Mouse (Mus musculus) cerebellum, adult 9-10 months (tissue): ENCODE measurements at regions not wholly inside any gene's neighbourhood (a gene's known extent, or its start where the extent isn't known, plus 50 kb on each side); places are given as distances from the start of the nearest gene placed in this dataset.

ENCODE experiments used
- DNase-seq: peaks from one replicate; pipeline ENCODE4 v3.0.0; 2022

- DNase-seq, result no peak
These were observed 245.0 kb upstream of the Habp2 start for GRCm38 (mm10) chr19:56041930-56042329.

GRCm38 (mm10) chr19:56046784-56047390, 240.1 kb upstream of the Habp2 start:
- DNase-seq, result no peak

DNA sequence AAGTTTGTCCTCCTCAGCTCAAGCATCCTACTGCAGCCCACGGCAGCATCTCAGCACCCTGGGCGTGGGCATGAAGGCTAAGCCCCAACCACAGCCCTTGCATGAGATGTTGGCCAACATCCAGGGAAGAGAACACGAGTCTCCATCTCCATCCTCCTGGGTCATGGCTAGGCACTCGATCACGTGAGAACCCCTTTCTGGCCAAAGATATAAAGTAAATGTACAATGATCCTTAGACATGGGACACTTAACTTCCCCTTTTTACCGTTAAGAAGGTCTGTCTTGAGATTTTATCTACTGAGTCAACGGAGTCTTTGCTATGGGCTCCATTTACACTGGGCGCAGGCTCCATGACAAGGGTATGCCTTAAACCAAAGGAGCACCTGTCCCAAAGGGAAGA, 232.8 kb upstream of the Habp2 start:
- DNase-seq, result no peak

DNA sequence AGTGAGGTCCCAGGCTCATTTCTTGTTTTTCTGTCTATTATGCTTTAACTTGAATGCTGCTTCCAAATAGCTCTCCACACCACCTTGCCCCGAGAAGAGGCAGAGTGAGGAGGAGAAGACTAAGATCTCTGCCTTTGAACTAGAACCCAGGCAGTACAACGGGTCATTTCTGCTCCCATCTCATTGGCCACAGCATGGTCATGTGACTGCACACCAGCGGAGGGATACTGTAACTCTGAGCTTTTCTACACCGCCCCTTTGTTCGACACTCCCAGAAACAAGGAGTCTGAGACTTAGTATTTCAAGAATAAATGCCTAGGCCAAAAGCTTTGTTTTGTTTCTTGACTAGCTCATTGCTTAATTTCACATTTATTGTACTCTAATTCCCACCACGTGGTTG, 230.5 kb upstream of the Habp2 start:
- no peak for DNase-seq

DNA sequence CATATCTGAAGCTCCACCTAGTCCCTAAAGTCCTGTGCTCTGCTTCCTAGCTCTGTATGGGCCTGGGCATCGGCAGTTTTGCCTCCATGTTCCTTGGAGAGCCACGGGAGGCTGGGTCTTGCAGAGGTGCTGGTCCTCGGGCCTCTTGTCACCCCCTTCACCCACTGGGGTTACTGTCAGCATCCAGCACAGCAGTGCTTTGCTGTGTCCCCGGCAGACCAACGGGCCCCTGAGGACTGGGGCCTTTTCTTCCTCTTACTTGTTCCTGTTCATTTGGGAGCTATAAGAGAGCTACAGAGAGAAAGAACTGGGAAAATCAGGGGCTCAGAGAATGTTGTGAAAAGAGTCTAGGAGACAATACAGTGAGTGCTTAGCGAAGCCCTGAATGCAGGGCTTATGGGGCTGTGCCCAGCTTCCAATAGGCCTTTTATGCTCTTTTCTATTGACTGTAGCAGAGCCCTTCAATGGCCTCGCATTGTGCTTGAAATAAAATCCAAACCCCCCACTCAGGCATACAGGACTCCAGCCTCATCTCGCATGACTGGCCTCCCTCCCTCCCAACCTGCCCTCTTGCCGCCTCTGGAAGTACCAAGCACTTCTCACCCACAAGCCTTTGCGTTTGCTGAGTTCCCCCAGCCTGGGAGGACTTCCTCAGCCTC, 224.9 kb upstream of the Habp2 start:
- no peak for DNase-seq

DNA sequence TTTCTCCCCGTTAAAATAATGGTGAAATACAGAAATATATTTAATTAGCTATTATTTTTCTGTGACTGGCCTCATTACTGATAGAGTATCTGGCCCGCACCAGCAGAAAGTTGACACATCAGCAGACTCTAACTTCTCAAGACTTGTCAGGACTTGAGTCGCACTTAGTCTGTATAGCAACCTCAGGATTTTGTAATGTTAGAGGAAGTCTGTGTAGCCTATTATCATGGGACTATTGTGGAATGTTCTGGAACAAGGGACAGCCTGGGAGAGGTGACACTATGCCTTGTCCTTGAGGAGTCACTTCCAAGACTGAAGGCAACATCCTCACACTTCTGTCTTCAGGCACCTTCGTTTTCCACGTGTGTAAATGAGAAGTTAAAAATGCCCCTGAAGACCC, 223.8 kb upstream of the Habp2 start:
- DNase-seq, result no peak

DNA sequence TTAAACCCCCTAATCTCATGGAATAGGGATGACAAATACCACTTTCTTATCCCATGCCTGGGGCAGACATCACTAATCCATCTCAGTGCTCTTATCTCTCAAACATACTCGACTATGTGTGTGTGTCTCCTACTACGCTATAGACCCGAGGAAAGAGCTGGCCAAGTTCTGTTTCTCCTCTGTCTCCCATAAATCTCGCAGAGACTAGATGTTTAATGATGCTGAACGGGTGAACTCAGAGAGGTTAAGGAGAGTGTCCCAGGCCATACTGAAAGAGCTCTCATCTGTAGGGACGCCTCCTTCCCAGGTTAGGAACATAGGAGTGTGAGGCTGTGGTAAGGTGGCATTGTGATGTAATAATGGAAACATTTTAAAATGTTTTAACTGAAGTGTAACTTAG, 221.2 kb upstream of the Habp2 start:
- DNase-seq, result no peak

GRCm38 (mm10) chr19:56068165-56068564, 218.8 kb upstream of the Habp2 start:
- DNase-seq, result no peak

DNA sequence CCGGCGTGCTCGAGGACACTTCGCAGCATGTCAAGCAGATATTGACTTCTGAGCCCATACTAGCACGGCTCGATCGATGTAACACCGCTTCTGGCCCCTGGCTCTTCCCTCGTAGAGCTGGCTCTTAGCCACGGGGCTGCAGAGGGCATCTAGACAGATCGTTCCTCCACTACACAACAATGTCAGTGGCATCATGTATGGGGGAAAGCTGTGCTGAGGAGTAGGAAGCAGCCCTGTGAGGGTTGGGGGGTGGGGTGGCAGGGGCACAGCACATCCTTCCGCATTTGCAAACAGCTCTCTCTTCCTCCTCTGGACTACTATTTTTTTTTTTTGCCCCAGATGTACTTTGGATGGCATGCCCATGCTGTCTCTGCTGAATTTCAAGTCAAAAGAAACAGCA, 218.1 kb upstream of the Habp2 start:
- DNase-seq, result no peak

DNA sequence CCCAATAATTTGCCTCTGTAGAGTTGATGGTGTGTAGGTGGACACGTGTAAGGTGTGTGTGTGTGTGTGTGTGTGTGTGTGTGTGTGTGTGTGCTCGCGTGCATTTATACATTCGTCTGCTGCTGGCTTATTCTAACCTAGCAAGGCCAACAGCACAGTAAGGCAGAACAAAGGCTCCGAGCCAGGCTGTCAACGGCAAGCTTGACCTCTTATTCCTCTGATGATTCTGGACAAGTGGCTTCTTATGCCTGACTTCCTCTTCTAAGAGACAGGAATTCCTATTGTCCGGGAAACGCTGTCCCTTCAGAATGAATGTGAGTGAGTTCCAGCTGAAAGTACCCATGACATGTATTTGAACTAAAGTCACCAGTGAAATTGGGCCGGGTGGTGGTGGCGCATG, 217.7 kb upstream of the Habp2 start:
- DNase-seq, result no peak

- DNase-seq, result no peak
These were observed 215.6 kb upstream of the Habp2 start for GRCm38 (mm10) chr19:56071340-56071739.

- DNase-seq, result no peak
These were observed 210.8 kb upstream of the Habp2 start for GRCm38 (mm10) chr19:56076128-56076527.

DNA sequence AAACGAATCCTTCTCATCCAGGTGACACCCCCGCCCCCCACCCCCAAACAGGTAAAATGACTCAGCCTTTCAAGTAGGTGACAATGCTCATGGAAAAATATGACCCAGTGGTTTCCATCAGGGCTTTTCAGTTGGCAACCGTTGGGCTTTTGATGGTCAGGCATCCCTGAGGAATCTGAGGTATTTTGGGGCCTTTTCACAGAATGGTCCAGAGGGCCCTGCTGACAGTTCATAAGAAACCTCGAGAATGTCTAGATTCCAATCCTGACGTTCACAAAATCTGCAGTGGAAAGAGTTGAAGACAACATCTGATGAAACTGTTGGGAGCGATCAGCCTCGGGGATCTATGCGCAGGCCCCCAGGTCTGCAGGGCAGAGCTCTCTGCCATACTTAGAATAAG, 209.4 kb upstream of the Habp2 start:
- DNase-seq, result no peak

DNA sequence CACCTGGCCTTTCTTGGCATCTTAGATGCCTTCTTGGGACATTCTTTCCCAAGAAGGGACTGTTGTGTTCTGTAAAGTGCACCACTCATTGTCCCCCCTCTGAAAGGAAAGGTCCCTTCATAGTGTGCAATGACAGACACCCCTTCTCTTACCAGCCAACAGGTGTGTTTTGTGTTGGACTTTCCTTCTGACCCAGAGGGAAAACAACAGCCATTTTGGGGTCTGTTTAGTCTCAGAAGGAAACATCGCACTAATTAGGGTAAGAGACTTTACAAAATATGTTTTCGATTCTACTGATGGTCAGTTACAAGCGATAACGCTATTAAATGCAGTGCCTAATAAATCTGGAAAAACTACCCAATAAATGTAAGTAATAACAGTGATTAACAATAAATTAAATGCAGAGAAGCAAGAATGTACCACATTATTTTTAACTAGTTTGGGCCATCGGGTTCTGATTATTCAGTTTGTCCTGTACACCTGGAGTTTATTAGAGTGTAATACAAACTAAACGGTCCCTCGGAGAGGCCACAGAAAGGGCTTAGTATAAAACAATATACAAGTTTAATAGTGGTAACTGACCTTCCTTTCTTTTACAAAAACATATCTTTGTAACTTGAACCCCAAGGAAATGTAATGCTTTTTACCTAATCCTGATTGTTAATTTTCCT, 200.4 kb upstream of the Habp2 start:
- DNase-seq, result no peak

DNA sequence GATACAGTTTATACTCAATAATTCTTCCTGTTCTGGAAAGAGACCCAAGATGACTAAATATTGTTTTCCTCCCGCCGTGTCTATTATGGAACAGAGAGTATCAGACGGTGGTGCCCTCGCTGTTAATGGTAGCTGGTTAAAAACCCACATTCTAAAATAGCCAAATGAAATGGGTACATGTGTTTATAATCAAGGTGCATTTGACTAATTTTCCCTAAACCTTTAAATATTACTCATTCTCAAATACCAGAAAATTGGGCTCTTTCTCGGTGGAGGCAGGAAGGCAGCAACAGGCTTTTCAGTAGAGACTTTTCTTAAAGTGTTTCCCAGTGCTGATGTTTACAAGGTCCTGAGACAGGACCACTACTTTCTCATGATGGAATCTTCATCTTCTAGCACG, 199.8 kb upstream of the Habp2 start:
- DNase-seq, result no peak

DNA sequence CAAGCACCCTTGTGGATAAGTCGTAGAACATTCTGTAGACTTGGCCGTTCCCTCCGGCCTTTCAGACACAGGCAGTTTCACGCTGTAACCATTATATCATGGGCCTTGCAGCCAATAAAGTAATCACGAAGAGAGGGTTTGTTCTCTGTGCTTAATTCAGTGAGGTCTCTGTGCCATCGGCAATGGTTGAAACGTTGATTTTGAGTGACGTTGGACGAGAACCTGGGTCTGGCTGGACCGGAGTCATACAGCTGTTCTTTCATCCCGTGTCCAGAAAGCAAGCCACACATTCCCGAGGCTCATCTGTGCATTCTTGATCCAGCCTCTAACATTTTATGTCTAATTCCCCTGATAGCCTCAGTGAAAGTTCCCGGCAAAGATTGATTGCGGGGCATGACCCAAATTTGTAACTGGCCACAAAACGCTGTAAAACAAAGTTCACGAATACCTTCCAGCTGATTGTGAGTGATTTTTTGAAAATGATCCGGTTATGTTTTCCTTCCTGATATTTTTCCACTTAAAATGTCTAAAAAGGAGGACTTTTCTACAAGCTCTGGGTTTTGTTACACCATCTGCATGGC, 197.1 kb upstream of the Habp2 start:
- DNase-seq, result no peak

DNA sequence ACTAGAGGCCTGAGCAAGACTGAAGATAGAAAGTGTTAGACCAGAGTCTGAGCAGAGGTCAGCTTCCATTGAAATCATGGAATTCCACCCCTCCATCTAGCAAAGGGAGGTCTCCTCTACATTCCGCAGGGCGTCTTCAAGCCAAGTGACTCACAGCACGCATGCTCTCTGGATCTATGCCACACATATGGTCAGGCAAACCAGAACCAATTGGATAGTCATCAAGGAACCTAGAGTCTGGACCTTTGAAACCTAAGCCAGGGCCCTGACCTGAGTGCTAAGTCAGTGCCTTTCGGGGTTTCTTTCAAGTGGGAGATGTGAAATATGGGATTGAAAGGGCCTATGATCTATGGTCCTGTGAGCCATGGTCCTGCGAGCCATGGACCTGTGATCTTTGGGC, 195.4 kb upstream of the Habp2 start:
- no peak for DNase-seq

DNA sequence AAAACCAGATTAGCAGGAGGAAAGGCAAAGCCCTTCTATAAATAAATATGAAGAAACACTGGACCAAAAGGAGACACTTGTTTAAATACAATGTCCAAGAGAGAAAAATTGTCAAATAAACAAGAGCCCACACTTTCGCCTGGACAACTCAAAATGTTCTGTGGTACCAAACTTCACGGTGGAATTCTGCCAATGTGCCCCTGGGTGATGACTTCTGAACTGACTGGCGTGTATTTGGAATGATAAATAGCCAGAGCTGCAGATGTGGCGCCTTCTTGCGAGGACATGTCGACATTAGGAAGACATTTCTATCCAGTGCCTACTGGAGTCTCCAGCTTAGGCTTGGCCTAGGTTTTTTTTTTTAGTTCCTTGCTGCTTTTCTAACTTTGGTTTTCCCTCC, 191.1 kb upstream of the Habp2 start:
- no peak for DNase-seq

DNA sequence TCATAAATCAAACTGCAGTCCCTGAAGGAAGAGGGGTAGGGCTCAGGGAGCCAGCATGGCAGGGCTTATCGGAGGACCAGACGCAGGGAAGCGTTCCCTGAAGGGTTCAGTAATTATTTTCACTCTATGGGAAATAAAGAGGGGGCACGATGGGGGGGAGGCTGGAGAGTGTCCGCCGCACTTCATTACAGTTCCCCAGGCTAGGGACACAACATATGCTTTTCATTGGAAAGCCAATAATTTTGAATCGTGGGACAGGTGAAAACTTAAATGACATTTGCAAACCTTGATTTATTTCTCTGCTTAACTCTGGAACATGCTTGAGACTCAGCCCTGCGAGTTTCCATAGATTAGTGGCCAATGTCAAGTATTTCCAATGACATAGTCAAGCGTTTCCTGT, 187.2 kb upstream of the Habp2 start:
- DNase-seq, result no peak

GRCm38 (mm10) chr19:56100131-56100872, 186.6 kb upstream of the Habp2 start:
- no peak for DNase-seq

DNA sequence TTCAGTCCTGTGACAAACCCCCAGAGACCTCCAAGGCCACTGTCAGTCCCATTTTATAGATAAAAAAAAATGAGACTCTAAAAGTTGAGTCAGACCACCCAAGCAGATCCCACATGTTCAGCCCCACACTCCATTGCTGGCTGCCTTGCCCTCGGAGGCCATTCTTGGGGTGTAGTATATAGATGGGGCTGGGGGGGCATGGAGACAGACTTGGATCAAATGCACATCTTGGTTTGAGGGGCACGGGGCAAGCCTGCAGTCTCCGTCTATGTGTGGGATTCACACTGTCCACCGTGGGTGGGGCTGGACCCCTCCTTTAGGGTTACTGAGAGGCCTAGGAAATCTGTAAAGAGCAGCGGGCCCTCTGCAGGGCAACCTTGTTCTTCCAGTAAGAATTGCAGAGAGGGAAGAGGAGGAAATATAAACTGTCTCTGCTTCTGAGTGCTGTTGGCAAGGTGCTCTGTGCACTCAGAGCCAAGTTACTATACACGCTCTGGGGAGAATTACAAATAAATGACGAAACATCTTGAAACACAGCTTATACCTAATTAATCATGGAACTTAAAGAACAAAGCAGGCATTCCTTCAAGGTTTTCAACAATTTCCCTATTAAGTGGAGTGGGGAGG, 184.4 kb upstream of the Habp2 start:
- no peak for DNase-seq

DNA sequence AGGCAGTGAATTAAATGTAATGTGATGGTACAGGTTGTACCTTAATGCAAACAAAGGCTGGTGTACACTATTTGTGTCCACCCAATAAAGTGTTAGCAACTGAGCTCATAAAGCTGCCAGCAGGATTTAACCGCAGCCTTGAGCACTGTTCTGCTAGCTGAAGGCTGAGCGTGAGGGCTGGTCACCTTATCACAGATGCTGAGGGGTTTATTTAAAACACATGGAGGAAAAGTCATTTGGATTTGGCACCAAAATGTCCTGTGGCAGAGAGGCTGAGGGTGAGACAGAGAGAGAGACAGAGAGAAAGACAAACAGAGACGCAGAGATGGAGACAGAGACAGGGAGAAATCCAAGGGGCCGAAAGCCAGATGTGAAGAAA, 181.9 kb upstream of the Habp2 start:
- DNase-seq, result no peak

DNA sequence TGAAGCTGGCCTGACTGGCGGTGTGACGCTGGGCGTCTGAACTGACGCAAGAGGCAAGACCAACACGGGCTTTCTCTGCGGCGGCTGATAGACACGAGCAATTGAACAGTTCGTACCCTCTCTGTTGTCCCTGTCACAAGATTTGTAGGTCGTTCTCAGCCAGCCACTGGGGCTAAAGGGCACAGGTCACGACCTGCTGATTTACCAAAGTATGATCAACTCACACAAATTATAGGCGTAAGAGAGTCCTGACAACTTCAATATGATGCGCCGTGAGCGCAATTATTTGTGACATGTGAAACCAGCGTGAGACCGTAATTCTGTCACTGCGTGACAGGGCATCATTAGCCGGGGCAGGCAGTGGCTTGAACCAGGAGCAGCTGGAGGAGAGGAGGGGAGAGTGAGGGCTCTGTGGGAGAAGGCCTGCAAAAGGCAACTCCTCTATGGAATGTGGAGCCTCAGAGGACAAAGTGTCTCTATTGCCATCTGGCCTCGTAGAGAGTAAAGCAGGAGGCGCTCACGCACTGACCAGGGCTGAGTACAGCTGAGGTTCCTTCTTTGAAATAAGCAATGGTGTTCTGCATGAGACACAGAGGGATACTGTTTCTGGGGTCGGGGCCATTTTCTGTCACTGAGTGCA, 181.4 kb upstream of the Habp2 start:
- no peak for DNase-seq
